Mouse (Mus musculus) liver, embryonic 14.5 days (tissue): Measurements from ENCODE around the gene Medag. TPM values are rescaled to one million over a fixed set of nuclear protein-coding genes. Genes with fewer than 3 reads are reported as not detected.

Source experiments
- ATAC-seq: fragments of 200-750 bp; cut with Nextera tagmentation; 2 replicates; pipeline ENCODE4 v1.8.0; 2017; ENCODE audit warnings: moderate number of reproducible peaks, mild to moderate bottlenecking, moderate library complexity; ENCODE audit not compliant: insufficient read depth
- DNase-seq, 3 experiments: peaks; one replicate each; pipeline ENCODE4 v3.0.0-alpha.2; 2012 to 2013; ENCODE audit warnings: low read depth in 3 of 3, low spot score in 3 of 3
- H3K27ac ChIP-seq: fragments of 300-500 bp; sonication (generic); 2 replicates; pipeline ENCODE4 v1.5.1; 2014; ENCODE audit warnings: moderate library complexity, mild to moderate bottlenecking, control low read depth, inconsistent platforms
- H3K27me3 ChIP-seq: fragments of 300-500 bp; sonication (generic); 2 replicates; pipeline ENCODE4 v1.6.1; 2014; ENCODE audit warnings: mild to moderate bottlenecking, low read length, moderate library complexity; ENCODE audit not compliant: control insufficient read depth, insufficient read depth
- H3K36me3 ChIP-seq: fragments of 300-500 bp; sonication (generic); replicated peaks from 2 replicates; pipeline ENCODE4 v1.6.1; 2014; ENCODE audit warnings: low read depth; ENCODE audit not compliant: control insufficient read depth, insufficient read depth
- H3K4me1 ChIP-seq, 2 experiments: fragments of 200-500 bp in 1 of 2; fragments of 300-500 bp in 1 of 2; sonication (generic) in 1 of 2; replicated peaks; 2 replicates each; pipeline ENCODE4 v1.6.1; 2012 to 2014; ENCODE audit warnings: antibody characterized with exemption in 1 of 2, inconsistent platforms in 1 of 2, low read length in 1 of 2; ENCODE audit not compliant: control insufficient read depth in 2 of 2, insufficient read depth in 2 of 2
- H3K4me2 ChIP-seq: fragments of 300-500 bp; sonication (generic); 2 replicates; pipeline ENCODE4 v1.6.1; 2014; ENCODE audit warnings: low read depth, mild to moderate bottlenecking, control low read depth, moderate library complexity
- H3K4me3 ChIP-seq, 2 experiments: fragments of 200-500 bp in 1 of 2; fragments of 300-500 bp in 1 of 2; sonication (generic) in 1 of 2; 2 replicates each; pipeline ENCODE4 v1.5.1; 2012 to 2014; ENCODE audit warnings: low read depth in 2 of 2, low read length in 2 of 2, mild to moderate bottlenecking in 2 of 2, control low read depth in 1 of 2, inconsistent platforms in 1 of 2, moderate library complexity in 1 of 2; ENCODE audit not compliant: insufficient read depth in 1 of 2
- H3K9ac ChIP-seq: fragments of 300-500 bp; sonication (generic); replicated peaks from 2 replicates; pipeline ENCODE4 v1.6.1; 2014; ENCODE audit warnings: mild to moderate bottlenecking, control low read depth, moderate library complexity
- H3K9me3 ChIP-seq: fragments of 300-500 bp; sonication (generic); 2 replicates; pipeline ENCODE4 v1.6.1; 2016; ENCODE audit warnings: low read length, mixed read lengths; ENCODE audit not compliant: control insufficient read depth
- CTCF ChIP-seq: IDR thresholded peaks from 2 replicates; pipeline ENCODE4 v1.5.1; 2016; ENCODE audit warnings: antibody characterized with exemption, low read depth, control low read depth
- EP300 ChIP-seq: IDR thresholded peaks from 2 replicates; pipeline ENCODE4 v1.6.1; 2016; ENCODE audit warnings: antibody characterized with exemption, low read depth
- WGBS: fragments of 180-500 bp; shearing (Covaris S2); extraction: QIAGEN DNeasy Blood & Tissue Kit; methylation state at CpG from one replicate; pipeline ENCODE4 v1.1.7; 2014; ENCODE audit not compliant: insufficient replicate concordance; 5-methylcytosine and 5-hydroxymethylcytosine counted together
- polyA plus RNA-seq, 2 experiments: library from polyadenylated mRNA; depleted of rRNA in 1 of 2; stranded (reverse) in 1 of 2; unstranded in 1 of 2; fragments of >200 nt; fragmentation: Nextera tagmentation in 1 of 2; extraction: Ambion mirVana in 1 of 2; gene quantifications; 2 replicates each; pipeline versions ENCODE4 v1.2.1 to v1.2.3; 2012 to 2014

Medag gene
- polyA plus RNA-seq, 2 experiments: 0.18 to 0.27 TPM

DNA sequence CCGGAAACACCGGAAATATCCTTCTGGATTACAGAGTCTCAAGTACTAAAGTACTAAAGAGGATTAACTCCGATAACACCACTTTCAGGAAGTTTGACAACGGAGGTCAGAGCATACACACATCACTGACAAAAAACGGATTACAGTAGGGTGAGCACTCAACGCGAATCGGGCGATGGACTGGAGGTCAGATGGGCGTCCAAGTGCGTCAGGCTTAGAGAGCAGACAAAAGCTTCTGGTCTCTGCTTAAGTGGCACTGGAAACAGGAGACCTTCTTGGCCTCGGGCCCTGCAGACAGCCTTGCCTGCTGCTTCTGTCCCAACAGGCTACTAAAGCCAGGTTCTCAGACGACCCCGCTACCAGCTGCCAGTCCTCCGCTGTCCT lies 30.7 kb downstream of the Medag start:
- DNase-seq: no peak
- WGBS: 68% methylated on average over 15 of the region's 15 CpGs

DNA sequence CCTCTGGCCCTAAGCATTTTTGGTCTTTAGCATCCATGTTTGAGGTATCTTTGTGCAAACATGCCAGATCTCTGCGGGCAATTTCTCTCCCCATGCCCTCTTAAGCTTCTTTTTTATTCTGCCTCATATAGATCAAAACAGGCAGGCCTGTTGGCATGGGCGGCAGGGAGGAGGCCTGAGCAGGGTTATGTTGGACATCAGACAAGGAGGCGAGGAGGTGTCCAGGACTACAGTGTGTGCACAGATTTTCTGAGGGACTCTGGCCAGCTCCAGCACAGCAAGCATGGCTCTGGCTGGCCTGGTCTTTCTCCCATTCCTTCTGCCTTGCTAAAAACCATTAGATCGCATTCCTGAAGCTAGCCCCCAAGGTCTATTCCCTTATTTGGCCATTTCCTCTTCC lies 32.9 kb downstream of the Medag start:
- Histone ChIP-seq H3K36me3 (no peaks in the 10 kb centered on the region), H3K4me3 (no peak overlapping the region), H3K4me1 (peaks cover 8% of the 10 kb centered on the region in 2 experiments; a peak in 3 of 4 replicates), H3K9ac (no peak overlapping the region), H3K9me3 (no peaks in the 10 kb centered on the region), H3K27me3 (no peaks in the 10 kb centered on the region; the same call in 1 of the 2 replicates), H3K27ac (no peak overlapping the region), H3K4me2 (no peak overlapping the region)
- WGBS: 53% methylated on average over 4 of the region's 4 CpGs
- DNase-seq (no peak), ATAC-seq (no peak)
- TF ChIP-seq EP300 (no peak), CTCF (no peak)

More for the DNA sequence above, 30.7 kb downstream of the Medag start:
- TF ChIP-seq CTCF (no peak), EP300 (no peak)
- no peaks in the 10 kb centered on the region for H3K9me3 ChIP-seq
- ATAC-seq: no peak
- H3K27ac ChIP-seq: no peak overlapping the region
- H3K27me3 ChIP-seq: no peaks in the 10 kb centered on the region; the same call in 1 of the 2 replicates
- H3K4me1 ChIP-seq: peaks cover 11 to 15% of the 10 kb centered on the region in 2 experiments; a peak in 3 of 4 replicates
- H3K36me3 ChIP-seq: no peaks in the 10 kb centered on the region
- H3K4me3 ChIP-seq: no peak overlapping the region
- no peak overlapping the region for H3K9ac ChIP-seq
- H3K4me2 ChIP-seq: no peak overlapping the region

DNA sequence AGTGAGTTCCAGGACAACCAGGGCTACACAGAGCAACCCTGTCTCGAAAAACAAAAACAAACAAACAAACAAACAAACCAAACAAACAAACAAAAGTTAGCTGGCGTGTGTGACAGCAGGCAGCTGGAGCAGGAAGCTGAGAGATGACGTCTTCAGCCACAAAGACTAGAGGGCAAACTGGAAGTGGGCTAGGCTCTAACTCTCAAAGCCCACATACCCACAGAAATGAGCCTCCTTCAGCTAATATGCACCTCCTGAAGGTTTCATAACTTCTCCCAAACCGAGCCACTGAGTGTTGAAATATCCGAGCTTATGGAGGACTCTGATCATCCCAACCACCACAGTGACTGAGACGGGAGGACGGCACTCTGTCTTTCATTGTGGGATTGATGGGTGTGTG lies 34.9 kb downstream of the Medag start:
- Histone ChIP-seq H3K4me1 (no peaks in the 10 kb centered on the region), H3K27ac (no peak overlapping the region), H3K9me3 (no peaks in the 10 kb centered on the region), H3K9ac (no peak overlapping the region), H3K4me3 (no peak overlapping the region), H3K27me3 (no peaks in the 10 kb centered on the region), H3K4me2 (no peak overlapping the region), H3K36me3 (no peaks in the 10 kb centered on the region)
- ATAC-seq (no peak), DNase-seq (no peak)
- TF ChIP-seq EP300 (no peak), CTCF (no peak)
- 51% methylated on average over 7 of the region's 7 CpGs for WGBS

DNA sequence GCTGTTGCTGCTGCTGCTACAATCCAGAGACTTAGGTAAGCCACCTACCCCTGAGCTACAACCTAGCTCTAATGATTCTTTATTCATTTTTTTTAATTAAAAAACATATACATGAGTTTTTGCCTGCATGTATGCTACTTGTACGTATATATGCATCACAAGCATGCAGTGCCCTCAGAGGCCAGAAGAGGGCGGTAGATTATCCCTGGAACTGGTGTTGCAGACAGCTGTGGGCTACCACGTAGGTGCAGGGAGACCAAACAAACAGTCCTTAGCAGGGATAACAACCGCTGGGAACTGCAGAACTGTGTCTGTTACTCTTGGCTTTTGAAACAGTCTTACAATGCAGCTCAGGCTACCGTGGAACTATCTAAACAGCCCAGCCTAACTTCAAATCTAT lies 36.2 kb downstream of the Medag start:
- ATAC-seq (no peak), DNase-seq (no peak)
- Histone ChIP-seq H3K9me3 (no peaks in the 10 kb centered on the region), H3K9ac (no peak overlapping the region), H3K27me3 (no peaks in the 10 kb centered on the region), H3K4me3 (no peak overlapping the region), H3K36me3 (no peaks in the 10 kb centered on the region), H3K27ac (no peak overlapping the region), H3K4me1 (no peaks in the 10 kb centered on the region), H3K4me2 (no peak overlapping the region)
- TF ChIP-seq CTCF (peak; percentile 56), EP300 (no peak)
- WGBS: 68% methylated on average over 5 of the region's 5 CpGs

DNA sequence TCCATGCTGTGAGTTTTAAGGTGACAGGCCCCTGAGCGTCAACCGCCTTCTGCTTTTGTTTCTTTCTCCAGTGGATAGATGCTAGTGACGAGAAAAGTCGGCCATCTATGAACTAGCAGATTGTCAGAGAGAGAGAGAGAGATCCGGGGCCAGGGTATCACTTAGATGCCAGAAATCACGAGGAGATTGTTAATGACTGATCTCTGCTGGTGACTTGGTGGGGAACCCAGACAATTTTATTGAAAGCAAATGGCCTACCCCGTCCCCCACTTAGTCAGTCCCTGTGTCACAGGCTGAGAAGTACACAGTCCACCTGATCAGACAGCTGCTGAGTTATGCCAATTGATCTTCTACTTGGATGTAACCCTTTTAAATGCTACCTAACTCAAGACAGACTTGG lies 37.9 kb downstream of the Medag start:
- Histone ChIP-seq H3K27ac (no peak overlapping the region), H3K4me1 (no peaks in the 10 kb centered on the region), H3K4me3 (no peak overlapping the region), H3K9ac (no peak overlapping the region), H3K27me3 (no peaks in the 10 kb centered on the region), H3K36me3 (no peaks in the 10 kb centered on the region), H3K9me3 (no peaks in the 10 kb centered on the region), H3K4me2 (no peak overlapping the region)
- TF ChIP-seq CTCF (no peak), EP300 (no peak)
- no peak for DNase-seq
- 75% methylated on average over 7 of the region's 7 CpGs for WGBS
- ATAC-seq: no peak
